Mouse (Mus musculus) bone marrow, adult 2 months (tissue): Measurements from ENCODE around the gene Gpr65.

Source experiments
- CTCF ChIP-seq: fragments of 200-500 bp; IDR thresholded peaks from 2 replicates; pipeline ENCODE4 v1.5.1; 2011; ENCODE audit warnings: low read length, control low read depth; ENCODE audit not compliant: control insufficient read depth, insufficient read depth
- POLR2A ChIP-seq: fragments of 200-500 bp; IDR thresholded peaks from 2 replicates; pipeline ENCODE4 v1.6.1; 2011; ENCODE audit warnings: low read depth, mild to moderate bottlenecking, control low read depth, low read length, borderline replicate concordance; ENCODE audit not compliant: control insufficient read depth

GRCm38 (mm10) chr12:98250327-98250726, 18.1 kb upstream of the Gpr65 start:
- no peak for TF ChIP-seq CTCF
- TF ChIP-seq POLR2A, result no peak
